Mouse (Mus musculus): ENCODE data around the gene Lrrc42.
A peak's percentile ranks its signal among the peaks of the same experiment; 100 is the strongest.

Gene Lrrc42

GRCm38 (mm10) chr4:107253125-107254091, at the start of gene Lrrc42, which contains the start of gene Hspb11:
Lrrc42 (minus strand) TSS chr4:107253532.
Hspb11 (plus strand) TSS chr4:107253593.
- peak; percentile 85 to 94 for DNase-seq (ENCODE audit: low spot score in 2 of 2)

- DNase-seq (ENCODE audit: low spot score in 2 of 2), result no peak
Measured at GRCm38 (mm10) chr4:107302832-107303231, 49.5 kb upstream of the Lrrc42 start.

- no peak for DNase-seq (ENCODE audit: low spot score in 2 of 2)
Measured at GRCm38 (mm10) chr4:107302221-107302620, 48.9 kb upstream of the Lrrc42 start.

GRCm38 (mm10) chr4:107300902-107301555, 47.7 kb upstream of the Lrrc42 start:
- no peak for DNase-seq (ENCODE audit: low spot score in 2 of 2)

GRCm38 (mm10) chr4:107300371-107300770, 47.0 kb upstream of the Lrrc42 start:
- DNase-seq (ENCODE audit: low spot score in 2 of 2), result no peak

GRCm38 (mm10) chr4:107299779-107300340, 46.5 kb upstream of the Lrrc42 start:
- DNase-seq (ENCODE audit: low spot score in 2 of 2), result no peak

GRCm38 (mm10) chr4:107298071-107298606, 44.8 kb upstream of the Lrrc42 start:
- DNase-seq (ENCODE audit: low spot score in 2 of 2), result no peak

GRCm38 (mm10) chr4:107292273-107292662, 38.9 kb upstream of the Lrrc42 start:
- no peak for DNase-seq (ENCODE audit: low spot score in 2 of 2)

GRCm38 (mm10) chr4:107291611-107292272, 38.4 kb upstream of the Lrrc42 start:
- DNase-seq (ENCODE audit: low spot score in 2 of 2), result no peak

- DNase-seq (ENCODE audit: low spot score in 2 of 2), result no peak
Measured at GRCm38 (mm10) chr4:107287517-107287916, 34.2 kb upstream of the Lrrc42 start.

GRCm38 (mm10) chr4:107286386-107286785, 33.1 kb upstream of the Lrrc42 start:
- DNase-seq (ENCODE audit: low spot score in 2 of 2), result no peak

- DNase-seq (ENCODE audit: low spot score in 2 of 2), result no peak
Measured at GRCm38 (mm10) chr4:107285446-107286200, 32.3 kb upstream of the Lrrc42 start.

GRCm38 (mm10) chr4:107280843-107281475, 27.6 kb upstream of the Lrrc42 start:
- no peak for DNase-seq (ENCODE audit: low spot score in 2 of 2)

- DNase-seq (ENCODE audit: low spot score in 2 of 2), result no peak
Measured at GRCm38 (mm10) chr4:107278188-107278707, 24.9 kb upstream of the Lrrc42 start.

GRCm38 (mm10) chr4:107274511-107274910, 21.2 kb upstream of the Lrrc42 start:
- DNase-seq (ENCODE audit: low spot score in 2 of 2), result no peak

GRCm38 (mm10) chr4:107273683-107274082, 20.4 kb upstream of the Lrrc42 start:
- DNase-seq (ENCODE audit: low spot score in 2 of 2), result no peak

- DNase-seq (ENCODE audit: low spot score in 2 of 2), result no peak
Measured at GRCm38 (mm10) chr4:107260001-107260400, 6.7 kb upstream of the Lrrc42 start.

GRCm38 (mm10) chr4:107254414-107254813, 1.1 kb upstream of the Lrrc42 start:
- DNase-seq (ENCODE audit: low spot score in 2 of 2), result no peak

GRCm38 (mm10) chr4:107252522-107252921, 810 bp downstream of the Lrrc42 start:
- DNase-seq (ENCODE audit: low spot score in 2 of 2), result no peak

- peak in 1 of 2 experiments; percentile 12 for DNase-seq (ENCODE audit: low spot score in 2 of 2)
Measured at GRCm38 (mm10) chr4:107250494-107250893, 2.8 kb downstream of the Lrrc42 start.

Data from urinary bladder, postnatal 36 days (tissue).